Mouse (Mus musculus) G1E (cell line): ENCODE measurements around the gene Miga2.

Experiments
- CTCF ChIP-seq: IDR thresholded peaks from 2 replicates; pipeline ENCODE4 v1.5.1; 2012; ENCODE audit warnings: low read depth, low read length, inconsistent platforms, mixed read lengths
- GATA1 ChIP-seq: IDR thresholded peaks from 2 replicates; pipeline ENCODE4 v1.6.1; 2012; ENCODE audit warnings: borderline replicate concordance, low read length, inconsistent platforms, mixed read lengths
- POLR2AphosphoS5 ChIP-seq: IDR thresholded peaks from 2 replicates; pipeline ENCODE4 v1.6.1; 2012; ENCODE audit warnings: low read depth, low read length, inconsistent platforms; ENCODE audit not compliant: insufficient replicate concordance
- TAL1 ChIP-seq: conservative IDR thresholded peaks from 2 replicates; pipeline ENCODE4 v1.6.1; 2012; ENCODE audit warnings: low read depth, low read length, inconsistent platforms, mixed read lengths

DNA sequence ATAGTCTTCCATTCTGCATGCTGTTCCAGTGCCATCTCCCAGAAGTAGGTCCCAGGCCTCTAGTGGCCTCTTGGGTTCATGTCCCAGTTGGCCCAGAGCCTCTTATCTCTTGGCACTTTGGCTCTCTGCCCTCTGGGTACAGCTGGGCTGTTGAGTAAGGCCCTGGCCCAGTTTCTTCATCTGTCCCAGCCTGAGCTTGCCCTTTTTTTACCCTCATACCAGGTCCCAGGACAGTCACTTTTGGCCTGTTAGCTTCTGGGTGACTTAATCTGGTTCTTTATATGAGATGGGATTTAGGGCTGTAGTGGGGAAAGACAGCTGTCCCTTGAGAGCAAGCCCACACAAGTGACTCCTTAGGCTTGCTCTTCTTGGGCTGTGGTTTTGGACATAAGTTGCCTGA lies 65.1 kb downstream of the Miga2 start:
- no peak for TF ChIP-seq CTCF
- no peak for TF ChIP-seq GATA1
- TF ChIP-seq POLR2AphosphoS5 = no peak
- TF ChIP-seq TAL1 = no peak
